Mouse (Mus musculus): Measurements from ENCODE around the gene Ccdc34. TPM values are rescaled to one million over a fixed set of nuclear protein-coding genes. Genes with fewer than 3 reads are reported as not detected.
A peak's percentile ranks its signal among the peaks of the same experiment; 100 is the strongest.

The Ccdc34 gene
- 10 to 100 TPM; 11.9 to 13.3 TPM for total RNA-seq (2021)
- long read RNA-seq, experiment 1, transcript Ccdc34-201 (6 exons, 2,070 nt), result major isoform, 13 of 16 reads
- long read RNA-seq, experiment 1, partial matches to known transcripts, result 0 of 16 reads
- long read RNA-seq, experiment 1, other reads (novel, unspliced or antisense), result 3 of 16 reads
- long read RNA-seq, experiment 2, transcript Ccdc34-201 (6 exons, 2,070 nt), result major isoform, 7 of 15 reads
- long read RNA-seq, experiment 2, partial matches to known transcripts, result 0 of 15 reads
- long read RNA-seq, experiment 2, other reads (novel, unspliced or antisense), result 6 of 15 reads

DNA sequence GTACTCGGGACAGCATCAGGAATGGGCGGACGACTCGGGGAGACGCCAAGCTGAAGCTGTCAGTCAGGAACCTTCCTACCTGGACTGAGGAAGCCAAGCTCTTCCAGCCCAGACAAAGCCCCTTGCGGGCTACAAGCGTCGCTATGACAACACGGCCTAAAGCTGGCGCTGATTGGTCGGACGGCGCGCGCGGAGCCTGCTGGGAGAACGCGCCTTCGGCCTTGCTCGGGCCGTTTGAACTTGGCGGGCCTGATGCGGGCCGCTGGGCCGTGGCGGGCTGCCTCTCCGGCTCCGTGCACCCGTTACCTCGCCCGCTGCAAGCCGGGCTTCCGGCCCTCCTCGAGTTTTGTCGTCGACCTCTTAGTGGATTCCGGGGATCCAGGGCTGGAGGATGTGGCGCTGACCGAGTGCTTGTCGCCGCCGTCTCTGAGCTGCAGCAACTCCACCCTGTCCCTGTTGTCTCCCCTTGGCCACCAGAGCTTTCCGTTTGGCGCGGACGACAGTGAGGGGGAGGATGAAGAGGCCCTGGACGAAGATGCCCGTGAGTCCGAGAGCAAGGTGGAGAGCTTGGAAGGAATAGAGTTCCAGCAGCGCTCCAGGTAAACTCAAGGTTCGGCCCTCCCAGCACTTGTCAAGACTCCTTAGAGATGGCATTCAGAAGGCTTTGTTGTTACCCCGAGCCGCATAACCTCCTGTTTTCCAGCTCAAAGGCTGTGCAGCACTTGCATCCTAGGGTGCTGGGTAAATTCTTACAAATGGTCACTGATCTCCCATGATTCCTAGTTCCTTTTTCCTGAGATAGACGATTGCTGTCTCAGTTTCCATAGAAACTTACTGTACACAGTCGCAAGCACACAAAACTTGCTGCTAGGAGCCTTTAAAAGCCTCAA lies at the start of gene Ccdc34:
Gene Ccdc34 (plus strand): TSS at position 202 of the 890 bp plus-strand sequence.
- DNase-seq (ENCODE audit: extremely low spot score in 1 of 2, low spot score in 2 of 2), result peak; percentile 90 to 91
- Histone ChIP-seq H3K4me3 (peak within 1 kb of the TSS; percentile 79), H3K27ac (peak within 1 kb of the TSS; percentile 63)
- intact Hi-C loops (cut with DNase I), result loop anchor here (1.0 to 5.0 kb wide), 2 partner anchors 101 to 189 kb away; partner anchors contain the start of gene Lgr4
- TF ChIP-seq CTCF (IDR thresholded peaks at IDR 0.05), result no peak

DNA sequence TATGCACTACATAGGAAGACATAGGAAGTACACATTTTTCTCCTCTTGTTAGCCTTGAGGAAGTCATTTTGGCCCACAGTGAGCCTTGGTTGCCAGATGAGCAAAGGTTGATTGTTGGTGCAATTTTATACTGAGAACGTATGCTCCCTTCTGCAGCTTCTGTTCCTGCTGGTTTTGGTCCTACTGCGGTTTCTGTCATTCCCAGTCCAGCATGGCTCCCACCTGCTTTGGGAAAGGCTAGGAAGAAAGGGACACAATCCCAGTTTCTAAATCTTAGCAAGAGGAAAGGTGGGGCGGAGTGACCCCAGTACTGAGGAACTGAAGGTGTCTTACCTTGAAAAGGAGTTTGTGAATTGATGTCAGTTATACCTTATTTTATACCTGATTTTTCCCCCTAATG lies 48.2 kb upstream of the Ccdc34 start:
- intact Hi-C loops (cut with DNase I), result no loop called here
- H3K27ac ChIP-seq, result no peak overlapping the region
- DNase-seq (ENCODE audit: extremely low spot score in 1 of 2, low spot score in 2 of 2), result no peak
- no peak for TF ChIP-seq CTCF (IDR thresholded peaks at IDR 0.05)
- no peak overlapping the region for H3K4me3 ChIP-seq

DNA sequence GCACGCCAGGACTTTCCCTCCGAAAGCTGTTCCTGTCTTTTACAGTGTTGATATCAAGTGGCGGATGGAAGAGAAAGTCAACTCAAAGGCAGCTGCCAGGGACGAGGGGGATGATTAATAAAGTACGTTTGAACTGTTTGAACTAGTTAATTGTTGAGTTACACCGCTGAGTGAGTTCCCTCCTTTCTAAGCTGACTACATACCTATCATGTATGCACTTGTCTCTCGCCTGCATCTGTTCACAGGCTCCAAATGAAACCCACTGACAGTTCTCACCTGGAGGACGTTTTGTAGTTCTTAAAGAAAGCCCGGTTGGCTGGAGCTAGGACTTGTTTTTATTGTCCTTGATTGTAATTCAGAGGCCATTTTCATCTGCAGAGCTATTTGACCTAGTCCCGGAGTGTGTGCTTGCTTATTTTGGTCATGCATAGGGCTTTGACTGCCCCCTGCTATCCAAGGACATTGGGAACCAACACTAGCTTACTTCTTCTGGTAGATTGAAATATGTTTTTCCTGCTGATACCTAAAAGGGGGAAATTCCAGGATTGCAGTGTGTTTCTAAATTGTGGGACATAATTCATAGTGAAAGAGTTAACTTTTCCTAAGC lies 47.6 kb upstream of the Ccdc34 start:
- intact Hi-C loops (cut with DNase I), result no loop called here
- no peak for TF ChIP-seq CTCF (IDR thresholded peaks at IDR 0.05)
- H3K4me3 ChIP-seq, result no peak overlapping the region
- DNase-seq (ENCODE audit: extremely low spot score in 1 of 2, low spot score in 2 of 2), result no peak
- H3K27ac ChIP-seq, result no peak overlapping the region

DNA sequence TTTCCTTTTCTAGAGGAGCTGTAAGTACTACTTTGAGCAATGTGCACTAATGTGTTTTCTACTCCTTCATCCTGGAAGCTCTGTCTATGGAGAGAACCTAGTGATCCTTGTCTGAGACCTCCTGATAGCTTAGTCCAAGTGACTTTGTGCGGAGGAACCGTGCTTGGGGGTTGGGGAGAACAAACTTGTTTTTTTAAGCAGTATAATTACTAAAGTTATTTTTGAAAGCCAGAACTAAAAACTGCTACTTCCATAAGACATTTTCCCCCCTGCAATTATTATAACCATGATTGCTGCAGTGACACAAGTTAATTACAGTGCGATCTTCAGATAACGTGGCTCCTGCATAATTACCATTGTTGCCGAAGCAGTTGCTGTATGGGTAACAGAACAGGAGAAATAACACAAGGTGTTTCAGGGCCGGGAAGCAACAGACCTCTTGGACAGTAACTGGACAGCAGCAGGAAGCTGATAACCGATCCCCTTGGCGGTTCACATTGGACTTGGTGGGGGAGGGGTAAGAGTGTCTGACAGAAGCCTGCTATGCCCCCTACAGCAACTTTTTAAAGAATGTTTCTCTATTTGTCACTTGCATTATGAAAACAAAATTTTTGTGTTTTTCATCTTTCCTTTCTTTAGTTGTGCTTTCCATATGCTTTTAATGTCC lies 46.7 kb upstream of the Ccdc34 start:
- no peak for DNase-seq (ENCODE audit: extremely low spot score in 1 of 2, low spot score in 2 of 2)
- intact Hi-C loops (cut with DNase I), result no loop called here
- TF ChIP-seq CTCF (IDR thresholded peaks at IDR 0.05), result no peak

DNA sequence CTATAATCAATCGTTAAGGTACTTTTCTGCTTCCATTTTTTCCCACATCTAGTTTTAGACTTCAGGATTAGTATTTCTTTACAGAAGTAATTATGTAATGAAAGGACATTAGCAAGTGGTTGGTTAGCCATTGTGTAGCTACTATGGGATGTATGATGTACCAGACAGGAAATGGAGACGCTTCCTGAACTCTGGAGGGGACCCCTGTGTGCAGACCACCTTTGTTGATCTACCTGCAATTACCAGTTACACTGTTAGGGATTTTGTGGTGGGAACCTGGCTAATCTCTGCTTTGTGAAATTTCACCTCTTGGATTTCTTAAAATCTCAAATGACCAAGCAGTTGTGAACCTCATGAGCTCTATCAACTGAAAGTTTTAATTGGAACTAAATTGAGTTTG lies 45.3 kb upstream of the Ccdc34 start:
- H3K4me3 ChIP-seq, result no peak overlapping the region
- intact Hi-C loops (cut with DNase I), result no loop called here
- DNase-seq (ENCODE audit: extremely low spot score in 1 of 2, low spot score in 2 of 2), result no peak
- no peak for TF ChIP-seq CTCF (IDR thresholded peaks at IDR 0.05)
- no peak overlapping the region for H3K27ac ChIP-seq

More for the DNA sequence above, 46.7 kb upstream of the Ccdc34 start:
- no peak overlapping the region for H3K4me3 ChIP-seq
- H3K27ac ChIP-seq, result no peak overlapping the region

DNA sequence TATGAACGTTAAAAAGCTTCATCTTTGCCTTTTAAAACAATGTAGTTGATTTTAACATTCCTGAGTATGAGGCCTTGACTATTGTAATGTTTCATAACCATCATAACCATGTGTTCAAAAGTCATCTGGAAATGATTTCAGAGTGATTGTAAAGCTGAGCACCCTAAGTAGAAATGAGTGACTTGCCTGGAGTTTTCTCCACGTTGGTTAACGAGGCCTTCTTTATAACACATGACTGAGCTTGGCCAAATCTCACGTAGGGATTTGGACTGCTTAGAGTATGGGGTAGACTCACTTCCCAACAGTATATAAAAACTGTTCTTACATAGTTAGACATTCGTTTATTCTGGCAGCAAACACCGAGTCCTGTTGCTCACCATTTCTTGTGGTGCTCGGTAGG lies 44.7 kb upstream of the Ccdc34 start:
- H3K27ac ChIP-seq, result no peak overlapping the region
- no peak for TF ChIP-seq CTCF (IDR thresholded peaks at IDR 0.05)
- no peak for DNase-seq (ENCODE audit: extremely low spot score in 1 of 2, low spot score in 2 of 2)
- intact Hi-C loops (cut with DNase I), result no loop called here
- no peak overlapping the region for H3K4me3 ChIP-seq

DNA sequence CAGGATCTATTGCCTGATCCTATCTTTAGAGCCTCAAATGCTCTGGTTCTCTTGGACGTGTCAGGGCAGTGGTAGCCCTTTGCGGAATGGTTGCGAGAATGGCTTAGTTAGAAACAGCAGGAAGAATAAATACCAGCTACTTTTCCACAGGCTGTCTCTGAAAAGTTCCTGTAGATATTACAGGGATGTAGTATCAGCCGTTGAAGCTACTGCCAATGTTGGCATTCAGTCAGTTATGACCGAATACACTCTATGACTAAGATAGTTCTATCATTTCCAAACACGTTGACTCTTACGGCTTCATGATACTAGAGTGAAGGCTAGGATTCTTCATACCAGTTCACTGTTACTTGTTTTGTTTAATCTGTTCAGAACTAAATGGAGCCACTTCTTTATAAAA lies 42.8 kb upstream of the Ccdc34 start:
- intact Hi-C loops (cut with DNase I), result no loop called here
- H3K27ac ChIP-seq, result no peak overlapping the region
- DNase-seq (ENCODE audit: extremely low spot score in 1 of 2, low spot score in 2 of 2), result no peak
- H3K4me3 ChIP-seq, result no peak overlapping the region
- TF ChIP-seq CTCF (IDR thresholded peaks at IDR 0.05), result no peak

DNA sequence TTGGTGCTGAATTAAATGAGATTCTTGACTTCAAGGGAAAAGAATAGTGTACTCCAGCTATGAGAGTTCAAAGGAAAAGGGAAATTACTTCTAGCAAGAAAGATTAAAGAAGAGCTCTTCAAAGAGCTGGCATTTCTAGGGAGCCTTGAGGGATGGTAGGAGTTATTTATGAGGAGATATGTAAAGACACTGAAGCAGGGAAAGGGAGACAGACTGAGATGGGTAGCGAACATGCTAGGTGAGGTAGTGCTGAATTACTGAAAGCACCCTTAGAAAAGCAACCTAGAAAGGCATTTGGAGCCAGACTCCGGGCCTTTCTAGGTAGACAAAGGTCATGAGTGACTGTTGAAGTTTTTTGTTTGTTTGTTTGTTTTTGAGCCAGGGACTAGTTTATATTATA lies 41.4 kb upstream of the Ccdc34 start:
- no peak overlapping the region for H3K27ac ChIP-seq
- no peak for TF ChIP-seq CTCF (IDR thresholded peaks at IDR 0.05)
- no peak overlapping the region for H3K4me3 ChIP-seq
- DNase-seq (ENCODE audit: extremely low spot score in 1 of 2, low spot score in 2 of 2), result no peak
- intact Hi-C loops (cut with DNase I), result no loop called here

DNA sequence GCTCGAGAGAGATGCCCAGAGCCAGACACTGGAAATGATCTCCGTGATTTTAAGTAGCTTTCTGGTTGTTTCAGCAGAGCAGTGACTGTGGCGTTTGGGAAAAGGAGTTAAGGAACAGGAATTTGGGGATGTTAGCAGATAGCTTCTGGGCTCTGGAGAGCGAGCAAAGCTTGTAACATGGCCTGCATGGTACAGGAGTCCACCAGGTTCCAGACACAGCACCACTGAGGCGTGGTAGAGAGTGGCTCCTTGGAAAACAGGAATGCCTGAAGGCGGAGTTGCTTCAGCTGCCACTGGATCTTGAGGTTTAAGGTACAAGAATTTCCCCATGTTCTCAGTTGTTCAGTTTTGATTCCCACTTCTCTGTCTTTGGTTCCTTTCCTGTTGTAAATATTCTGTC lies 40.3 kb upstream of the Ccdc34 start:
- no peak overlapping the region for H3K4me3 ChIP-seq
- H3K27ac ChIP-seq, result no peak overlapping the region
- no peak for DNase-seq (ENCODE audit: extremely low spot score in 1 of 2, low spot score in 2 of 2)
- intact Hi-C loops (cut with DNase I), result no loop called here
- TF ChIP-seq CTCF (IDR thresholded peaks at IDR 0.05), result no peak

DNA sequence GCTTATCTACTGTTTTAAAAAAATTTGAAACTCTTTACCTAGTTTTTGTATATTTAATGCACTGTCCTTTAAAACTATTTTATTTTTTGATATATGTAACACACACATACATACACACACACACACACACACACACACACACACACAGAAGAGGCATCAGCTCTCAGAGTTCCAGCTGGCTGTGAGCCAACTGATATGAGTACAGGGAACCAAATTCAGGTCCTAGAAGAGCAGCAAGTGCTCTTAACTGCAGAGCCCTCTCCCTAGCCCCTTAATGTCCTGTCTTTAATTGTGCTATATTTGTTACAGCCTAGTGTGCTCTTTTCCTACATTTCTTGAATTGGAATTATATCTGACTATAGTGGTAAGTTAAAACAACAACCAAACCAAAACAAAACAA lies 38.4 kb upstream of the Ccdc34 start:
- Histone ChIP-seq H3K27ac (no peak overlapping the region), H3K4me3 (no peak overlapping the region)
- TF ChIP-seq CTCF (IDR thresholded peaks at IDR 0.05), result no peak
- DNase-seq (ENCODE audit: extremely low spot score in 1 of 2, low spot score in 2 of 2), result no peak
- intact Hi-C loops (cut with DNase I), result no loop called here

DNA sequence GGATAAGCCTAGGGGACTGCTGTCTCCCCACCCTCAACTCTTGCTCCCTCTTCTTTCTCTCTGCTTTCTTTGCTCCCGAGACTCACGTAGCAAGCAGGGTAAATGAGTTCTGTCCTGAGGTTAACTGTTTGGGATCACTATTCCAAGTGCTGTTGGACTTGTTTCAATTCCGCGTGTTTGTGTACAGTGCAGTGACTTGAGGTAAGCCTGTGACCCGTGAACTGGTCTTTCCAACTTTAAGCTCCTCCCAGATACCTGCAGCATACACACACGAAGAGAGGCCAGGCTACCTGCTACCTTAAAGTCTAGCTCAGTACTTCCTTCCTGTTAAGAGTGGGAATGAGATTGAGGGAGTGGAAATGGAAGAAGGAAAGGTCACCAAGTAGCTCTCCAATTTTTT lies 34.2 kb upstream of the Ccdc34 start:
- intact Hi-C loops (cut with DNase I), result no loop called here

DNA sequence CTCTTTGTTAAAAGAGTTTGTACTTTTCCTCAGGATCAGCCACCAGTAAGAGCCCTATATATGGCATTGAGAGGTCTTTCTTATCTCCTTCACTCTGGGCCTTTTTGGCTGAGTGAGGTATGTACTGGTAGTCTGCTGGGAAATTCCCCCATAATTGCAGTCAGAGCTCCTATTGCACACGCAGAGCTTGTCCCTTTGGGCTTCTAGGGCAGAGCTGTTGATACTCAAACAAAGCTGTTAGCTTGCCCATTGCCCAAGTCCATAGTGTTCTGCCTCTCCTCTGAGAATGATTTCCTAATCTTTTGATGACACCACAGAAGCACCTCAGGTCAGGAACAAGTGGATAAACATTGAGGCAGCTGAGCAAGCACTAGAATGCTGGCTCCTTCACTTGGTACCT lies 32.7 kb upstream of the Ccdc34 start:
- intact Hi-C loops (cut with DNase I), result no loop called here
- TF ChIP-seq CTCF (IDR thresholded peaks at IDR 0.05), result no peak

More for the DNA sequence above, 34.2 kb upstream of the Ccdc34 start:
- no peak for TF ChIP-seq CTCF (IDR thresholded peaks at IDR 0.05)
- no peak overlapping the region for H3K27ac ChIP-seq
- DNase-seq (ENCODE audit: extremely low spot score in 1 of 2, low spot score in 2 of 2), result no peak
- H3K4me3 ChIP-seq, result no peak overlapping the region

More for the DNA sequence above, 32.7 kb upstream of the Ccdc34 start:
- DNase-seq (ENCODE audit: extremely low spot score in 1 of 2, low spot score in 2 of 2), result no peak
- no peak overlapping the region for H3K4me3 ChIP-seq
- no peak overlapping the region for H3K27ac ChIP-seq
